Mouse (Mus musculus) thymus, postnatal 4 days (tissue): Measurements from ENCODE around the gene Fzd7.
A peak's percentile ranks its signal among the peaks of the same experiment; 100 is the strongest.

ENCODE experiments used
- DNase-seq: peaks from one replicate; pipeline ENCODE4 v3.0.0; 2021

The Fzd7 gene

DNA sequence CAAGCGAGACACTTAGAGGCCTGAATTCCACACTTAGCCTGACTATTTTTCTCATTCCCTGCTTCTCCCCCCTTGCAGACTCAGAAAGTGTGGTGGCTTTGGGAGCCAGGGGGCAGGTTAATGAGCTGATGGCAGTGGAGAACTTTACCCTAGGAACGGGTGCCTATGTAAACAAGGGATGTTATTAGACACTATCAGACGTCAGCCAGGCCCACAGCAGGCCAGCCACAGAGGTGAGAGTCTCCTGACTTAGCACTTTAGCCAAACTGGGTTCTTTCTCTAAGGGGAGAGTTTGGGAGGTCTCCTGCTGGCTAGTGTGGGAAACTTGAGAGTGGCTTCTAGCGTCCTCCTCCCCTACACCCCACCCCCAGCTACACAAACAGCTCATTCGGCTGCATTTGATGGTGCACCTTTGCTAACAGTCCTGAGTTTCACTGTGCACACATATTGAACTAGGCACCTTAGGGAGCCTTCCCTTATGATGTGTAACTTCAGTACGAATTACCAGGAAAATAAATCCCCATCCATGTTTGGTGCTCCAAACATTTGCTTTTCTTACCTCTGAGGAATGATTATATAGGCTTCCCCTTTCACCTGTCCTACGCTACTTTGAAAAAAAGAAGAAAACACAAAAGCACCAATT lies 21.6 kb downstream of the Fzd7 start:
- DNase-seq: no peak

DNA sequence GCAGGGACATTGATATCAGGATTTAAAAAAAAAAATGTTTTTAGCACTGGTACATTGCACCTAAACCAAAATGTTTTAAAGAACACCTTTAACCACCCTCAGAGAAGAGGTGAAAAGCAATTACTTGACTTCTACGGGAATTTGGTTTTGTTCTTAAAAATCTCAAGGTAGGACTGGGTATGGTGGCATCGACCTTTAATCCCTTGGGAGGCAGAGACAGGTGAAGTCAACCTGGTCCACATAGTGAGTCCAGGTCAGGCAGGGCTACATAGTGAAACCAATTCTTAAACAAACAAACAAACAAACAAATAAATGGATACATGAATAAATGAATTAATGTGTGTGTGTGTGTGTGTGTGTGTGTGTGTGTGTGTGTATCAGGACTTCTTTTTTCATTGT lies 22.1 kb downstream of the Fzd7 start:
- DNase-seq: no peak

DNA sequence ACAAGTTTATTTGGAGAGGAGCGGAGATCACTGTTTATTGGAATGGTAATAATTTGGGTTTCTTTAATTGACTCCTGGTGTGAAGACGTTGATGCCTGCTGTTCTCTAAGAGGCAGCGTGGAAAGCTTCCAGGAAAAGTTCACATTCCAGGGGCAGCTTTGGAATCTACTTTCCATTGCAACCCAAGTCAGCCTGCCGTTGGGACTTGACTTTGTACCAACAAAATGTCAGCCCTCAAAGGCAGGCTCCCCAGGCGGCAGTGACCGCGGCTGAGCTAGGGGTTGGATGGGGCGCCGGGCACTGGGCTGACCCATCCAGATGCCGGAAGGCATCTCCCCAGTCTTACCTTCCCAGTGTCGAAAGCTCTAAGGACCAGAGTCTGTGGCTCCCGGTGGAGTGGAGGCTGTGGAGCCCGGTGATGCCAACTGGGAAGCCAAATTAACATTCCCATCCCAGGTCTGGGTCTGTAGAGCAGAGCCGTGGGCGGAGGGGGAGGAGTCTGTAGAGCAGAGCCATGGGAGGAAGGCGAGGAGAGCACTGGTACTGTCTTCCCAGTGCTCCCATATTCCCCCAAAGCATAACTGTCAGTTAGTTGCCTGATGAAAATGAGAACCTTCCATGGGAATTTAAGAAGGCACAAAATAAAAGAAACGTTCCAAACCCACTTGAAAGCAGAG lies 26.4 kb downstream of the Fzd7 start:
- no peak for DNase-seq

DNA sequence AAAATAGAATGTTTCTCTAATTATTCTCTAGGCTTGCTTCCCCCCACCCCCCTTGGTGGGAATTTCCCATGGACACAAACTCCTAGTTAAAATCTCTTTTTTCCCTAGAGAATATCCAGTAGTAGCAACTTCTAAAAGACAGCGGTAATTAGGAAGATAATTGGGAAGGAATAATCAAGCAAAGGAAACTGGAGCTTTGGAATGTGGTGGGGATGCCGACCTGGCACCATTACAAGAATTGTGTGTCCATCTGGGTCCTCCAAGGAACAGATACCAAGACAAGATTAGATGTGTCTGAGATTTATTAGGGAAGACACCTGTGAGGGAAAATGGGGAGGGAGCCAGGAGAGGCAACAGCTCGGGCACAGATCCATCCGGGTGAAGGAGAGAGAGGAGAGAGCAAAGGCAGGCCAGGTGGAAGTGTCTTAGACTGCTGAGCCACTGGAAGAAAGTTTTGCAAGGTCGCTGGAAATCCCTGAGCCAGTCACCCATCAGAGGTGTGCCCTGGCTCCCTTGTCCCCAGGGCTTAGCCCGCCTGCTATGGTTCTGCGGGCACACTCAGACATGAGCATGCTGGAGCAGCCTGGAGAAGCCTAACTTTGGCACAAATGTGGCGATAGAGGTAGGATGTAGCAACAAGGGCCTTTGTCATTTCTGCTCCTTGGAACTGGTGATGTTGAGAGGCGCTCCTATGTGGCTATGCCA lies 29.5 kb downstream of the Fzd7 start:
- DNase-seq: no peak

DNA sequence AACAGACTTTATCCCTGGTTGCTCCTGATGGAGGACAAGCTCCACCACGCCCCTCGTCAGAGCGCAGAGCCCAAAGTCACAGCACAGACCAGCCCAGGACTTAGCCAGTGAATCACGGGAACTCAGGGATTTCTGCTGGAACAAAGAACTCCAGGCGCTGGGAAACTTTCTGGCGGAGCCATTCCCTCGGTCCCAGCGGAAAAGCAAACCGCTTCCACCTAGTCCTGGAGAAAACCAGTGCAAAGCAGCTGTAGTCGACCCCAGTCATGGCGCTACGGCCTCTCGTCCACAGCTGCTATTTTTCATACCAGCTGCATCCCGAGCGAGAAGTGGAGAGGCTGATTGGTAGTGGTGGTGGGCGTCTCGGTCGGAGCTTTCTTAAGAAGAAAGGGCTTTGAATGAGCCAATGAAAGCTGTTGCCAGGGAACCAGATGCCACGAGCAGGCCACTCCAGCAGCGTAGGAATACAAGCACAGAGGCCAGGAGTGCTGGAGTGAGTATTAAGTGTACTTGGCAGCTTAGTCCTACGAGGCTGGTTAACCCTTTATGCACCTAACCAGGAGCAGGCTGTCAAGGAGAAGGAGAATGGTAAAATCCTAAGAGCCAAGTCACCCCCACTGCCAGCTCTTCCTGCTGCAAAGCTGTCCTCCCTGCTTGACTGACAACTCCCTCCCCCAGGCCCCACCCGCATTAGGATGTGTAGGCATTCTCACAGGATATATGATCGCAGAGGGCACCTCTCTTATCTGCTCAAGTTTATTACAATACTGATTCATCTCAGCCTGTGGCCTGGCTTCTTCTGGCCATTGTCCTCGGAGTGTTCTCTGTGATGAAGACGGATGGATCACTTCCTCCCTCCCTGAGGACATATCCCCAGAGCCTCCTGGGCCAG lies 34.0 kb downstream of the Fzd7 start, which contains the start of gene Gm973:
TSS of gene Gm973 (plus strand) at position 239 of the 892 bp plus-strand sequence.
- peak; percentile 29 for DNase-seq

DNA sequence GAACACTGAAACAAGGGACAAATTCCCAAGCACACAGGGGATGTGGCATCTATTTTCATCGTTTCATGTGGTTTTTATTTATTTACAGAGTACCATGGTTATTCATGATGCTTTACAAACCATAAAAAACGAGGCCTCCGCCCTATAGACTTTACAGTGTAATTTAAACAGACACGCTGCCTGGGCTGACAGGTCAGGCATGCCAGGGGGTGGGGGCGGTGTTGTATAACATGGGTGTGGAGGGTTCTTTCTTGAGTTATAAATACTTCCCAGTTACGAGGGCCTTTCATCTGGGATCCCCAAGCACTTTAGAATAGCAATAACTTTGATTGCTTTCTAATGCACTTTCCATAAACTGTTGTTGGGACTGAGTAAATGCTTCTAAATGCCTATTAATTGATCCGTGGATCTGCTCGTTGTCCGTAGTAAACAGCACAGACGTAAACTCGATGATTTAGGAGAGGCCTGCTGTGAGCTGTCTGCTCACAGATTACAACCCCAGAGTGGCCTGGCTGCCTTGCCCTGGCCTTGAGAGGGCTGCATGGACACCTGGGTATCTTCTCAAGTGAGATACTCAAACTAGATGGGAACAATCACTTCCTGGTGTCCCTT lies 38.1 kb downstream of the Fzd7 start:
- DNase-seq: no peak

DNA sequence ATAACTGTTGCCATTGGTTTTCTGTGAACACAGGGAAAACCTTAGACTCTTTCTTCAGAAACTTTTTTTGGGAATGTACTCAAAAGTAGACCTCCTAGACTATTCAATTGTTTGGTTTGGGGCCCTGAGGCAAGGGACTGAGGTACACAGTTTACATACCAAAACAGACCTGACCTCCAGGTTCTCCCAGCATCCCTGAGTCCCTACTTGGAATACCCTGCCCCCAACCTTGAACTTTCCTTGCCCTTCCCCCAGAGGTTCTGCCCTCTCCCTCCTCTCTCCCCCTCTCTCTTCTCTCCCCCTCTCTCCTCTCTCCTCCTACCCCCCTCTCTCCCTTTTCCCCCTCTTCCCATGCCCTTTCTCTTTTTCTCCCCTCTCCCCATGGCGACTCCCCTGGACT lies 40.2 kb downstream of the Fzd7 start:
- DNase-seq: no peak

DNA sequence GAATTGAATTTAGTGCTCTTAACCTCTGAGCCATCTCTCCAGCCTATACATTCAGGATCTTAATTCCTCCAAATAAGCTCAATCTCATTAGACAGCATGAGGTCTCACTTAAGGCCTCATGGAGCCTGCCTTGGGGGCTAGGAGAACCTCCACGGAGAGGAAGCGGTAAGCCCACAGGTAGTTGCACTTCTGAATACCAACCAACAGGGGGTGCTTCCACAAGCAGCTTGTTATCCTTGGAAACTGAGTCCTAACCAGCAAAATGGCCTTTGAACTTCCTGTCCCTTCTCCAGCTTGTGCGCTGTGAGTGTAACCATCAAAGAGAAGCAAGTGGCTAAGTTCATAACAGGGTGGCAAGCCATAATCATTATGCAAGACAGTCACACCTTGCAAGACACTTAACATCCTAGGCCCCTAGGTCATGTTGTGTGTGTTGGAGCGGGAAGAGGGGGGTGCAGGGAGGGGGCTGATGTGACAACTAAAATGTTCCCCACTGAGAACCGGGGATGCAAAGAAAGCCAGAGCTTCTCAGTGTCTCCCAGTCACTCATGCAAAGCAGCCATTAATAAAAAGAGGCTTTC lies 41.2 kb downstream of the Fzd7 start:
- DNase-seq: peak; percentile 19

DNA sequence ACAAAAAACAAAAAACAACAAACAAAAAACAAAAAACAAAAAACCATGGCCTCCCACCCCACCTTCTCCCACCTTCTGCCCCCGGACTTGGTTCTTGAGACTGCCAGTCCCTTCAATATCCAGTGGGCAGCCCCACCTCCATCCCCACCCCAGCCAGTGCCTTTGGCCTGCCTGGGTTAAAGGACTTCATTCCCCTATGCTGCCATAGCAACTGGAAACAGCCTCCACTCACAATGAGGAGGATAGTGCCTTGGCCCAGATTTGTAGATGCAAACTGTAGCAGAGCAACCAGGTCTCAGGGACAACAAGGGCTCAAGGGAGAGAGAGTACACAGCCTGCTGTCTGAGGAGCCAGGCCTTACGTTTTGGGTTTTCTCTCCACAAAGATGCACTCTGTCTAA lies 41.8 kb downstream of the Fzd7 start:
- DNase-seq: no peak

DNA sequence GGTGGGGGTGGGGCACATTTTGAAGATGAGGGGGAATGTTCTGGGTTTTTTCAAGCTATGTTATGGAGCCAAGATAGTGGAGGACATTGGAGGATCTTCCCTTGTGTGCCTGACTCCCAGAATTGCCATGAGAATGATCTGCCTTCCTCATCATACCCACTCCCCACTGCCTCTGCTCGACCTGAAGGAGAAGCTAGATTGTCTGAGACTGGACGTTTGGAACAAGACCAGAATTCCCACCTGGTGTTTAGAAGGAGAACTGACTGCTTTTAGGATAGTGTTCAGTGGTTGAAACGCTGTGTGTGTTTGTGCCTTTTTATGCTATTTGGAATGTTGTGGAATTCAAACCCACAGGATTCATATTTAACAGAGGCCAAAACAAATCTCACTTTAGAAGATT lies 42.5 kb downstream of the Fzd7 start:
- DNase-seq: no peak

DNA sequence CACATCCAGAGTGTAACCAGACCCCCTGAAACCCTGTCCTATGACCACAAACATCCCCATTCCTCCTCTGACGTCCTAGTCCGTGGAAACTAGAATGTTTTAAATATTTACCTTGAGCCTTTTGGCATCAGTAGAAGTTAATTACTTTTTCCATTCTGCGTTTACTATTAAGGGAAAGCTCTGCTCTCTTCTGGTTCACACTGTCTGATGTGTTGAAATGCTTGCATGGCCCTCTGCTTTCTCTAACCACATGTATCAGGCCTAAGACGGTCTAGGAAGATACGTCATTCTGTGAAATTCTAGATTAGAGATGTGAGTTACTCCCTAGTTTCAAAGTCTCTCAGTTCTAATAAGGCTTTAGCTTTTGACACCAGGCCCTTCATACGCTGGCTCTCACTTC lies 45.0 kb downstream of the Fzd7 start:
- DNase-seq: no peak

DNA sequence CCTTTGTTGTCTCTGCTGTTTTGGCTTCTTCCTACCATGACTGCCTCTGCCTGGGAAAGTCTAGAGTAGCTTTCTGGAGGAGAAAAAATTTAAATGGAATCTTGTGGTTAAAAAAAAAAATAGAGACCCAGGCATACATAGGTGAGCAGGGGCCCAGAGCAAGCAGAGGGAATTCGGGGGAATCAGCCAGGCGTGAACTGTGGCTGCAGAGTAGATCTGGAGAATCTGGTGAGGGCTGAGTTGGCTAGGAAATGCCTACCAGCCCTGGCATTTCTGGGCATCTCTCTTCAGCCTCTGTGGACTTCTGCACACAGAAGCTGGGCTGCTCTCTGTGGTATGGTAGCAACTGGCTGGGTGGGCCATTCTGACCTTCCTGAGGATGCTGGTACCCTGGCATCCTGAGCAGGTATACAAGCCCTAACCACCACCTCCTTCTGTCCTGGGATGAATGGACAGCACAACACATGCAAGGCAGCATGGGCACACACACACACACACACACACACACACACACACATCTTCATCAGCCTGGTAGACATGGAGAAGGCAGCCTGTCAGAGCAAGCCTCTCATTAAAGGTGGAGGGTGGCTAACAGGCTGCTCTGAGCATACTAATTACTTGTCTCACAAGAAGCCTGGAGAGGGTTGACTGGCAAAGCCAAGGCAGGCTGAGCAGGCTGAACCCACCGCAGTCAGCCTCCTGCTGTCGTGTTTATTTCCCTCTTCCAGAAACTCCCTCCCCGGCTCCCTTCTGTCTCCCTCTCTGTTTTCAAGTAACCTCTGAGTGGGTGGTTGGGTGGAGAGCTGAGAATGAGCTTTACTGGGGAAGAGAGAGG lies 53.0 kb downstream of the Fzd7 start:
- DNase-seq: no peak
